Mouse (Mus musculus) thymus, adult 2 months (tissue): ENCODE results near the gene Plekhn1.

Experiments used
- CTCF ChIP-seq: fragments of 200-500 bp; IDR thresholded peaks from 2 replicates; pipeline ENCODE4 v1.5.1; 2012; ENCODE audit warnings: mild to moderate bottlenecking, control low read depth, low read length, moderate library complexity, borderline replicate concordance; ENCODE audit not compliant: control insufficient read depth, poor library complexity, insufficient read depth; ENCODE audit errors: extremely low read depth
- POLR2A ChIP-seq: fragments of 200-500 bp; IDR thresholded peaks from 2 replicates; pipeline ENCODE4 v1.6.1; 2012; ENCODE audit warnings: mild to moderate bottlenecking, low read length, control low read depth, moderate library complexity; ENCODE audit not compliant: control insufficient read depth, poor library complexity, insufficient read depth; ENCODE audit errors: extremely low read depth

DNA sequence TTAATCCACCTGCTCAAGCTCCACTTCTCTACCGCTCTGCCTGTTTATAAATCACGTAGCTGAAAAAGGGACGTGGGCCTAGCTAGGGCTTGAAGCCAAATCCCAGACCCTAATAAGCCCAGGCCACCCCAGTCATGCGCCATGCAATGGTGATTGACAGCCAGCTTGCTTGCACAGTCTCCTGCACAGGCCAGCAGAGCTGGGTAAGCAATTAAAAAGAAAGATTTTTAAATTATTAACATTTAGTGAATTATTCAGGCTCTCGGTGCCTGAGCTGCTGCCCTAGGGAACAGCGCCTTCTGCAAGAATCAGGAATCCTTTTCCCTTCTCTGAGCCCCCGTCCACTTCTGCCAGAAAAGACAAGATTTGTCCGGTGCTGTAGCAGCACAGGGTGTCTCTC lies 16.4 kb upstream of the Plekhn1 start:
- TF ChIP-seq CTCF (no peak), POLR2A (no peak)
